Mouse (Mus musculus) thymus, postnatal 0 days (tissue): ENCODE measurements around the gene Tanc1. TPM values are rescaled to one million over a fixed set of nuclear protein-coding genes. Genes with fewer than 3 reads are reported as not detected.

Experiments
- DNase-seq: peaks from one replicate; pipeline ENCODE4 v3.0.0-alpha.2; 2015; ENCODE audit warnings: low spot score
- polyA plus RNA-seq: library from polyadenylated mRNA; unstranded; fragments of >200 nt; fragmentation: Nextera tagmentation; extraction: Ambion mirVana; gene quantifications from 2 replicates; pipeline ENCODE4 v1.2.1, GENCODE M21; 2015

Tanc1 gene
- polyA plus RNA-seq, 1 experiment from 2014 or later: 3.3 TPM

DNA sequence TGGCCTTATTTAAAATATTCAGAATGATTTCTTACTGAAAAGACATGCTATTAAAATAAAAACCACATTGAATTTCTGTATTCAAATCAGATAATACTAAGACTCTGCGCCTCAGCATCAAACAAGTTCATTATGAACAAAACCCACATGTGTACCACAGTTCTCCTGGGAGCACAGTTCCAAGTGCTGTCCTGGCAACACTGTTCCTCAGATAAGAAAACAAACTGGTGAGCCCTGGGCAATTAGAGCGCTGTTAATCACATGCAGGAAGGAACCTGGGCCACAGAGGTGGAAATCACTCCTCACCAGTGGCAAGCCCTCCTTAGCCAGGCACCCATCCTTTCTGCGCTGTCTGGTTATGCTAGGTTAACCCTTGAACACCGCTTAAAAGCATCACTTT, 265.5 kb downstream of the Tanc1 start:
- peak; percentile 35 for DNase-seq

DNA sequence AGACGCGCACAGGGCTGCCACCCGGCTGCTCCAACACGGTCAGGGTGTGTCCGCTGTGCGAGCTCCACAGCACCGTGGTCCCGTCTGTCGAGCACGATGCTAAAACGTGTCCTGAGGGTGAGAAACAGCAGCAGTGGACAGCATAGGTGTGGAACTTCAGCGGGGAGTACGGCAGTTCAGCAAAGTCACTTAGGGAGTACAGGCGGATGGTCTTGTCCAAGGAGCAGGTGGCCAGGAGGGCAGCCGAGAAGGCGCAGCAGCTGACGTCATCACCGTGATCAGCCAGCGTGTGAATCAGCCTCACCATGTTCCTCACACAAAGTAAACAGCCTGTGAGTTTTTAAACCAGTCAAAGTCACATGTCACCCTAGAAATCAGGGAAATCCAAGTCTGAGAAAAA, 266.4 kb downstream of the Tanc1 start:
- no peak for DNase-seq

DNA sequence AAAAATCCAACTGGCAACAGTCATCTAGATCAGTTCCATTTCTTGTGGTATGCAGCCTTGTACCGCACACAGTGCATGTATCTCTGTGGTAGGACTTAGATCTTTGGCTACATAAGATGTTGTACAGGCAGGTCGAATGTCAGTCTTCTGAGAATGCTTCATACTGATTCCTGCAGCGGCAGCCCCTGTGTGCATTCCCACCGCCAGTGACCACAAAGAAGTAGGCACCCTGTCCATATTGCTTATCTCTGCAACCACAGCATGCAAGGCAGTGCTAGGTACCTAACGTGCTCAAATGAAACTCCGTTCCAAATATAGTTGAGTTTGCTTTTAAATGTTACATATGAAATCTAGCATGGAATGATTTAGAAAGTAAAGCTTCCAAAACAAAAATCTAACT, 269.6 kb downstream of the Tanc1 start:
- DNase-seq: no peak

DNA sequence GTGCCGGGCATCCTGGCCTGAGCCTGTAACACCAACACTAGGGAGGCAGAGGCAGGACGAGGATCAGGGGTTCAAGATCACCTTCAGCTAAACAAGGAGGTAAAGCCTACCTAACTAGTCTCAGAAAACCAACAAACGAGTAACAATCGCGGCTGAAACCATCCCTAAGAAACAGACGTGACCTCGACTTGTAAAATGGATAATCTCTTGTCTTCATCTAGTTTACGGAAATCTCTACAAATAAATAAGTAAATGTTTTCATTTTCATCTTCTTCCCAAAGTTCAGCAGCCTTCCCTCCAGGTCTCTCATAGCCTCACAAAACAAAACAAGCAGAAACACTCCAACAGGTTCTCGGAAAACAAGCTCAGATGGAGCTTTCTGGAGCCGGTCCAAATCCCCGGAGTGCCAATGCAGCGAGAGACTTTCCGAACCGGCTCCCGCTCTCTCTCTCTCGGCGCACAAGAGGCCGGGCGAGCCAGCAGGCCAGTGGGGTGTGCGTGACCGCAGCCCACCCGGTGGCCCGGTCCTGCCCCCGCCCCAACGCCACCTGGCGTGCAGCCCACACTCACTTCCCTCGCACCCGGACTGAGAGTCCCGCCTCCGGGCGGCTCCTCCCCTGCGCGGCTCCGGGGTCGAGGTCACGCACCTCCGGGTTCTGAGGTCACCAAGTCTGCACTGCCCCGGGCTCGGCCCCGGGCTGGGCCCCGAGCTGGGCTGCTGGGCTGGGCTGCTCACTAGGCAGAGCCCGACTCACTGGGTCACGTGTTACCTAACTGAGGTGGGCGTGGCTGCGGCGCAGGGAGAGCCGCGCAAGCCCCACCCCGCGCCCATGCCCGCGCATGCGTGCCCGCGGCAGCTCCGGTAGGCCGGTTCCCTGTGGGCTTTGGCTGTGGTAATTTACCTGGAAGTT, 270.2 kb downstream of the Tanc1 start, which contains the start of gene Wdsub1:
Wdsub1 (minus strand) TSS at position 761 of the 911 bp plus-strand sequence.
- DNase-seq: peak; percentile 93

DNA sequence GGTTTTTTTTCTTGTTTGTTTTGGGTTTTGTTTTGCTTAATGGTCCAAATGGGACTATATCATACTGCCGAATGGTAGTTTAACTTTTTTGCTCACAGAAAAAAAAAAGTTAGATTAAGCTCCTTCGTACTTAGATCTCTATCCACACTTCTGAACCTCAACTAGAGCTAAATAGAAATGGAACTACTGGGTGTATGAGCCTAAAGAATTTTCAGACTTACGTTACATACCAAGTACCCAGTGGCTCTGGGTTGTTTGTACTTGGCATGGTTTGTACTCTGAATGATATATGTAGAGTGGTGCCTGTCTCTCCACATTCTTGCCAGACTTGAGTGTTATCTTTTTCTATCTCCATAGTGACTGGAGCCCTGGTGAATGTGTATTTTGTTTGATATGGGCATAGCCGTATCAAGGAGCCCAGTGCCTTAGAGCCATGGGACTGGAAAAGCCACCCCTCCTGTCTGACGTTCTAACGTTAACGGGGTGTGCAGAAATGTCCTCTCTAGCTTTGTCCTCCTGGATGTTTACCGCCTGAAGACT, 271.0 kb downstream of the Tanc1 start:
- peak; percentile 7 for DNase-seq

DNA sequence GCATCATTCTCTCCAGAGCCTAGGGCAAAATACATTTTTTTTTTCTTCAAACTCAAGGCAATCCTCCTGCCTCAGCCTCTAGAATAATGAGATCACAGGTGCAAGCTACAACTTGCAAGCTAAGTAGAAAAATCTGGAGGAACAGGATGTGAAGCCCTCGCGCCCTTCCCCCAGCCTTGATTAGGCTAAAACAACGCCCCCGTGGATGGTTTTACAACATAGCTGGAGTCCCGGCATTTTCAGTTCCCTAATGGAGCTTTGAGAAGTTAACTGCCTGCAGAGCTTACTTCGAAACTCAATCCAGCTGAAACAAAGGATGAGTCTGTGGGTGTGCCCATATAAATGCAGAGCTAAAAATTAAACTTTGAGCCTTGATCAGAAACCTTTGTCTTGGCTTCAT, 277.9 kb downstream of the Tanc1 start:
- DNase-seq: no peak

Other genes starting within 250 kb of the Tanc1 start
- 4.2 and 4.9 TPM in 2 replicates for gene Dapl1, start 127.4 kb upstream of the Tanc1 start, polyA plus RNA-seq